Comparison of ENCODE assay signal across 8 mouse cellular contexts in genomic region chr17:62883476-62884128, GRCm38 (mm10). TPM values are rescaled to one million over a fixed set of nuclear protein-coding genes. Genes with fewer than 3 reads are reported as not detected.
DNase-seq lines count a peak whose midpoint lies in the region; ATAC-seq and TF ChIP-seq lines count a peak whose summit lies in the region.

No protein-coding gene starts in this region.

- peak overlapping the region; percentile 98 for H3K4me2 ChIP-seq in forebrain, embryonic 15.5 days (replicated peaks)
- H3K4me2 ChIP-seq in hindbrain, embryonic 16.5 days (ENCODE audit: low read length): peak overlapping the region; percentile 100
- H3K4me2 ChIP-seq in limb, embryonic 11.5 days (ENCODE audit: low read depth, severe bottlenecking): peak overlapping the region; percentile 92
- H3K4me2 ChIP-seq in midbrain, postnatal 0 days (ENCODE audit: low read depth, low read length, poor library complexity, severe bottlenecking): peak overlapping the region; percentile 84

- whole genome bisulfite sequencing in forebrain, embryonic 15.5 days: under 1% methylated on average over 34 of the region's 34 CpGs
- WGBS in hindbrain, embryonic 16.5 days: under 1% methylated on average over 34 of the region's 34 CpGs
- WGBS in limb, embryonic 11.5 days: 0% methylated on average over 34 of the region's 34 CpGs
- under 1% methylated on average over 34 of the region's 34 CpGs for WGBS in midbrain, postnatal 0 days

- 0 out of 2 replicates have a peak, but pooled peaks cover 8% of the 10 kb centered on the region for H3K27me3 ChIP-seq in forebrain, embryonic 15.5 days
- H3K27me3 ChIP-seq in hindbrain, embryonic 16.5 days (replicated peaks; ENCODE audit: control insufficient read depth, insufficient read depth, low read length): no peaks in the 10 kb centered on the region
- no peaks in the 10 kb centered on the region for H3K27me3 ChIP-seq in limb, embryonic 11.5 days (ENCODE audit: control insufficient read depth, insufficient read depth, low read length)
- H3K27me3 ChIP-seq in midbrain, postnatal 0 days (ENCODE audit: insufficient read depth, low read length): no peaks in the 10 kb centered on the region

- no peaks in the 10 kb centered on the region for H3K9me3 ChIP-seq in forebrain, embryonic 15.5 days
- no peaks in the 10 kb centered on the region for H3K9me3 ChIP-seq in hindbrain, embryonic 16.5 days (ENCODE audit: control insufficient read depth, low read length)
- H3K9me3 ChIP-seq in limb, embryonic 11.5 days (ENCODE audit: control insufficient read depth, low read length): no peaks in the 10 kb centered on the region
- H3K9me3 ChIP-seq in midbrain, postnatal 0 days (ENCODE audit: low read length): no peaks in the 10 kb centered on the region

- peak; percentile 5 for DNase-seq in gastrocnemius, adult 18-20 months (ENCODE audit: low spot score)
- no peak for DNase-seq in gastrocnemius, adult 8-10 months (ENCODE audit: low spot score in 2 of 2)
- peak; percentile 71 for DNase-seq in limb, embryonic 11.5 days (ENCODE audit: low spot score)
- no peak for DNase-seq in midbrain, postnatal 0 days (ENCODE audit: low spot score)
- peak; percentile 43 for DNase-seq in urinary bladder, postnatal 14 days (ENCODE audit: low spot score)

- H3K4me1 ChIP-seq in forebrain, embryonic 15.5 days: peaks cover 20% of the 10 kb centered on the region
- H3K4me1 ChIP-seq in hindbrain, embryonic 16.5 days (ENCODE audit: control insufficient read depth, insufficient read depth, low read depth, low read length): peaks cover 2% of the 10 kb centered on the region; the same call in 1 of the 2 replicates
- no peaks in the 10 kb centered on the region for H3K4me1 ChIP-seq in limb, embryonic 11.5 days (ENCODE audit: control insufficient read depth, insufficient read depth, low read length)
- no peaks in the 10 kb centered on the region for H3K4me1 ChIP-seq in midbrain, postnatal 0 days (ENCODE audit: insufficient read depth, low read length)

- TF ChIP-seq CTCF in midbrain, postnatal 0 days (IDR thresholded peaks at IDR 0.05): no peak

- ATAC-seq in cerebellum, adult (ENCODE audit: insufficient number of reproducible peaks, low FRiP score, low TSS enrichment): peak; percentile 8; the same call in 1 of the 2 replicates
- peak; percentile 26 for ATAC-seq in forebrain, embryonic 15.5 days (replicated peaks)
- ATAC-seq in hindbrain, embryonic 16.5 days: 0 out of 2 replicates have a peak, but pooled peaks have one; percentile 7
- ATAC-seq in limb, embryonic 11.5 days (ENCODE audit: insufficient number of reproducible peaks, low FRiP score, low TSS enrichment, low read depth): peak; percentile 12
- ATAC-seq in midbrain, postnatal 0 days (ENCODE audit: low FRiP score): no peak; the same call in 1 of the 2 replicates

- H3K9ac ChIP-seq in forebrain, embryonic 15.5 days (replicated peaks): peak overlapping the region; percentile 78
- peak overlapping the region; percentile 90 for H3K9ac ChIP-seq in hindbrain, embryonic 16.5 days (ENCODE audit: low read depth, low read length)
- H3K9ac ChIP-seq in limb, embryonic 11.5 days (ENCODE audit: low read length): peak overlapping the region; percentile 62
- peak overlapping the region; percentile 82 for H3K9ac ChIP-seq in midbrain, postnatal 0 days (replicated peaks; ENCODE audit: low read length, poor library complexity, severe bottlenecking)

- H3K36me3 ChIP-seq in forebrain, embryonic 15.5 days: no peaks in the 10 kb centered on the region
- H3K36me3 ChIP-seq in hindbrain, embryonic 16.5 days (ENCODE audit: control insufficient read depth, insufficient read depth, low read length): no peaks in the 10 kb centered on the region
- no peaks in the 10 kb centered on the region for H3K36me3 ChIP-seq in limb, embryonic 11.5 days (ENCODE audit: control insufficient read depth, insufficient read depth, low read length)
- H3K36me3 ChIP-seq in midbrain, postnatal 0 days (ENCODE audit: insufficient read depth, low read length): no peaks in the 10 kb centered on the region

- H3K4me3 ChIP-seq in forebrain, embryonic 15.5 days: peak overlapping the region; percentile 75
- H3K4me3 ChIP-seq in hindbrain, embryonic 16.5 days (ENCODE audit: low read length): peak overlapping the region; percentile 85
- peak overlapping the region; percentile 41 for H3K4me3 ChIP-seq in limb, embryonic 11.5 days (ENCODE audit: low read depth, low read length)
- peak overlapping the region; percentile 83 for H3K4me3 ChIP-seq in midbrain, postnatal 0 days (ENCODE audit: low read depth, low read length)

- peak overlapping the region; percentile 53 for H3K27ac ChIP-seq in forebrain, embryonic 15.5 days (replicated peaks)
- H3K27ac ChIP-seq in hindbrain, embryonic 16.5 days (ENCODE audit: low read depth, low read length): peak overlapping the region; percentile 80
- no peak overlapping the region for H3K27ac ChIP-seq in limb, embryonic 11.5 days (replicated peaks; ENCODE audit: low read depth, low read length)
- peak overlapping the region; percentile 78 for H3K27ac ChIP-seq in midbrain, postnatal 0 days (ENCODE audit: low read depth, low read length)

RNA-seq across cellular contexts. Expression of gene Efna5, which starts 2.5 kb away (rescaled TPM):
- total RNA-seq in gastrocnemius, adult 18-20 months (2021): under 1 TPM; 0.62 to 0.73 TPM
- 1 to 10 TPM in 1 of 4 experiments, under 1 TPM in 3; 0.29 to 1.3 (median 0.71) TPM for total RNA-seq in gastrocnemius, adult 8-10 months (2022)
- 19.7 and 24.6 TPM in 2 replicates for polyA plus RNA-seq in forebrain, embryonic 15.5 days (2015; fragmentation: Nextera tagmentation; extraction: Ambion mirVana)
- 32.3 and 37.5 TPM in 2 replicates for polyA plus RNA-seq in hindbrain, embryonic 16.5 days (2015; fragmentation: Nextera tagmentation; extraction: Ambion mirVana)
- polyA plus RNA-seq in limb, embryonic 11.5 days (2014; fragmentation: Nextera tagmentation; extraction: Ambion mirVana): 32.8 and 32.9 TPM in 2 replicates
- total RNA-seq in midbrain, postnatal 0 days (2014; rRNA removed): 11.1 and 18.3 TPM in 2 replicates
- polyA plus RNA-seq in midbrain, postnatal 0 days (2015; fragmentation: Nextera tagmentation; extraction: Ambion mirVana): 48.1 and 59.5 TPM in 2 replicates

Comparison
In these comparisons a context has a peak if more than half of its experiments do, and no peak if none do; other contexts are left out.
1. DNase-seq: peak in gastrocnemius, adult 18-20 months (single experiment), limb, embryonic 11.5 days (single experiment) and urinary bladder, postnatal 14 days (single experiment); none in gastrocnemius, adult 8-10 months (0 of 2) and midbrain, postnatal 0 days (single experiment).
2. Peak in every context shown above with its lines, with median percentiles within 50 percentile points of each other: H3K4me2 ChIP-seq, H3K4me3 ChIP-seq and H3K9ac ChIP-seq.